Mouse (Mus musculus) hindbrain, embryonic 11.5 days (tissue): ENCODE data around the gene Gnb4. TPM values are rescaled to one million over a fixed set of nuclear protein-coding genes. Genes with fewer than 3 reads are reported as not detected.

Experiments
- ATAC-seq: fragments of 200-750 bp; cut with Nextera tagmentation; 2 replicates; pipeline ENCODE4 v1.8.0; 2017; ENCODE audit warnings: mild to moderate bottlenecking, moderate TSS enrichment, moderate library complexity; ENCODE audit not compliant: low FRiP score
- DNase-seq: peaks from one replicate; pipeline ENCODE4 v3.0.0-alpha.2; 2015; ENCODE audit warnings: low spot score
- H3K27ac ChIP-seq: fragments of 300-500 bp; sonication (generic); 2 replicates; pipeline ENCODE4 v1.5.1; 2014; ENCODE audit warnings: mild to moderate bottlenecking, low read depth, low read length
- H3K27me3 ChIP-seq: fragments of 300-500 bp; sonication (generic); 2 replicates; pipeline ENCODE4 v1.6.1; 2014; ENCODE audit warnings: mild to moderate bottlenecking, low read length, moderate library complexity, mixed read lengths; ENCODE audit not compliant: control insufficient read depth, insufficient read depth
- H3K36me3 ChIP-seq: fragments of 300-500 bp; sonication (generic); 2 replicates; pipeline ENCODE4 v1.6.1; 2014; ENCODE audit warnings: mild to moderate bottlenecking, low read length, moderate library complexity, mixed read lengths; ENCODE audit not compliant: control insufficient read depth, insufficient read depth
- H3K4me1 ChIP-seq: fragments of 300-500 bp; sonication (generic); replicated peaks from 2 replicates; pipeline ENCODE4 v1.6.1; 2014; ENCODE audit warnings: low read length, mixed read lengths; ENCODE audit not compliant: control insufficient read depth, insufficient read depth
- H3K4me2 ChIP-seq: fragments of 300-500 bp; sonication (generic); replicated peaks from 2 replicates; pipeline ENCODE4 v1.6.1; 2014; ENCODE audit warnings: mild to moderate bottlenecking, low read depth, low read length
- H3K4me3 ChIP-seq: fragments of 300-500 bp; sonication (generic); 2 replicates; pipeline ENCODE4 v1.5.1; 2014; ENCODE audit warnings: low read depth, low read length
- H3K9ac ChIP-seq: fragments of 300-500 bp; sonication (generic); 2 replicates; pipeline ENCODE4 v1.6.1; 2014; ENCODE audit warnings: low read depth, low read length
- H3K9me3 ChIP-seq: fragments of 300-500 bp; sonication (generic); 2 replicates; pipeline ENCODE4 v1.6.1; 2016; ENCODE audit warnings: low read length; ENCODE audit not compliant: control insufficient read depth
- WGBS: fragments of 180-500 bp; shearing (Covaris S2); extraction: QIAGEN DNeasy Blood & Tissue Kit; methylation state at CpG from one replicate; pipeline ENCODE4 v1.1.7; 2014; 5-methylcytosine and 5-hydroxymethylcytosine counted together
- polyA plus RNA-seq: library from polyadenylated mRNA; unstranded; fragments of >200 nt; fragmentation: Nextera tagmentation; extraction: Ambion mirVana; gene quantifications from 2 replicates; pipeline ENCODE4 v1.2.1, GENCODE M21; 2014

The Gnb4 gene
- polyA plus RNA-seq, 1 experiment from 2014 or later, result 56.2 TPM

DNA sequence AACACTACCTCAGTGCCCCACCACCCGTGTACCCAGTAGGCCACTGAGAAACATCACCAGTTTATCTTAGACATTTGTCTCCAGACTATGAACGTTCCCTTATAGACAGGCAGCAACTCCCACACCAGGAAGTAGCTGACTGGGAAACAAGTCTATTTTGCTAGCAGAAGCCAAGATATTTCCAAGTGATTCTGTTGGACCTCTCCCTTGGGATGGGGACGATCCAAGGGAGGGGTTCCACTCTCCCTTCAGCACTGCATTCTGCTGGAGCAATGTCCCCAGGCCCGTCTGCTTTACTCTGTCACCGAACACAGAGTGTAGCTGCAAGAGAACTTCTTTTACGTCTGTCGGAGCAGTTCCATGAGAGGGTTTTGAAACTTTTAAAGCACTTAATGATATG, 11.8 kb upstream of the Gnb4 start:
- H3K4me1 ChIP-seq, result no peaks in the 10 kb centered on the region
- no peak for ATAC-seq
- WGBS, result 86% methylated on average over 7 of the region's 7 CpGs
- no peak overlapping the region for H3K27ac ChIP-seq
- H3K9me3 ChIP-seq, result no peaks in the 10 kb centered on the region
- no peak overlapping the region for H3K4me3 ChIP-seq
- H3K27me3 ChIP-seq, result no peaks in the 10 kb centered on the region
- DNase-seq, result no peak
- H3K36me3 ChIP-seq, result no peaks in the 10 kb centered on the region
- no peak overlapping the region for H3K4me2 ChIP-seq
- no peak overlapping the region for H3K9ac ChIP-seq

DNA sequence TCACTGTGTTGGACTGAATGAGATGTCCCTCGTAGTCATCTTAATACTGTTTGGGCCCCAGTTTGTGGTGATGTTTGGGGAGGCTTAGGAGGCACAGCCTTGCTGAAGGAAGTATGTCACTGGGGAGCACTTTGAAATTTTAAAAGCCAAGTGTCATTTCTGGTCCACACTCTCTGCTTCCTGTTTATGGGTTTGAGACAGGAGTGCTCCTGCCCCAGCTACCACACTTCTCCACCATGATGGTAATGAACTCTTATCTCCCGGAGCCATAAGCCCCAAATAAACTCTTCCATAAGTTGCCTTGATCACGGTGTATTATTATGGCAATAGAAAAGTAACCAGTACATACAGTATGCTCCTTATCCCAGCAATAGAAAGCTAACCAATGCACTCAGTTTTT, 5.7 kb upstream of the Gnb4 start:
- Histone ChIP-seq H3K4me3 (no peak overlapping the region), H3K27ac (no peak overlapping the region), H3K4me1 (no peaks in the 10 kb centered on the region), H3K4me2 (no peak overlapping the region), H3K9ac (no peak overlapping the region), H3K9me3 (no peaks in the 10 kb centered on the region), H3K27me3 (no peaks in the 10 kb centered on the region), H3K36me3 (no peaks in the 10 kb centered on the region)
- ATAC-seq, result no peak
- DNase-seq, result no peak
- 91% methylated on average over 3 of the region's 3 CpGs for WGBS

DNA sequence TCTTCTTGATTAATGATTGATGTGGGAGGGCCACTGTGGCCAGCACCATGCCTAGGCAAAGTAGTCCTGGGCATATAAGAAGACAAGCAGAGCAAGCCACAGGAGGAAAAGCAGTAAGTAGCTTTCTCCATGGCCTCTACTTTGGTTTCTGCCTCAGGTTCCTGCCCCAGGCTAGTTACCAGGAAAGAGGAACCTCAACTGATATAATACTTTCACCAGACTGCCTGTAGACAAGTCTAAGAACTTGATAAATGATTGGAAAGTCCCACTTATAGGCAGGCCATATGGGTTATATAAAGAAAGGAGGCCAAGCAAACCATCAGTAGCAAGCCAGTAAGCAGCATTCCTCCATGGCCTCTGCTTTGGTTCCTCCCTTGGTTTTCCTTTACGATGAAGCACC, 5.3 kb upstream of the Gnb4 start:
- no peaks in the 10 kb centered on the region for H3K36me3 ChIP-seq
- H3K4me1 ChIP-seq, result no peaks in the 10 kb centered on the region
- no peaks in the 10 kb centered on the region for H3K27me3 ChIP-seq
- H3K27ac ChIP-seq, result no peak overlapping the region
- WGBS, result 88% methylated on average over 1 of the region's 1 CpGs
- H3K9ac ChIP-seq, result no peak overlapping the region
- H3K9me3 ChIP-seq, result no peaks in the 10 kb centered on the region
- no peak overlapping the region for H3K4me3 ChIP-seq
- no peak for ATAC-seq
- no peak for DNase-seq
- H3K4me2 ChIP-seq, result no peak overlapping the region

DNA sequence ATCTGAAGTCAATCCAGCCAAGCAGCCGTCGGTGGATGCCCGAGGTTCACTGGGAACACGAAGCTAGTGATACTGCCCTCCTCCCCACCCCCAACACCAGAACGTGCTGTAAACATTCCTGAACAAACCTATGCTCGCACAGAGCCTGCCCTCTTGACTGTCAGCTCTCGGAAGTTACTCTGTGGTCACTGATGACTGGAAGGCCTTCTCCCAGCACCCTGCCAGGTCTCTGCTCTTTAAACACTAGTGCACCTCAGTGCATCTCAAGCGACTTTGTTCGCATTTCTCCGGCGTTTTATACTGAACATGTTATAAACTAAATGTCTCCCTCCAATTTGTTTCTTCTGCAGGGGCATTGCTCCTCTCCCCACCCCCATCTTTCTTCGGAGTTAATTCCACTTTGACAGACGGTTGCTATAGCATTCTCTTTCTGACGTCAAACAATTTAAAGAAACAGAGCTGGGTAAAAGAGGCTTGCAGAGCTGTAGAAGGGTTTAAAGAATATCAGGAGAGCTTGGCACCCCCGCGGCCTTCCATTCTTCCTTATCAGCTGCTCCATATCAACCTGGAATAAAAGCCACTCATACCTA, 763 bp upstream of the Gnb4 start:
- Histone ChIP-seq H3K27me3 (no peaks in the 10 kb centered on the region), H3K9me3 (no peaks in the 10 kb centered on the region), H3K27ac (peak overlapping the region; percentile 24; the same call in 1 of the 2 replicates), H3K4me1 (no peaks in the 10 kb centered on the region), H3K36me3 (no peaks in the 10 kb centered on the region), H3K4me2 (peak overlapping the region; percentile 48), H3K9ac (peak overlapping the region; percentile 62), H3K4me3 (peak overlapping the region; percentile 47)
- WGBS, result 21% methylated on average over 16 of the region's 16 CpGs
- DNase-seq (peak; percentile 33), ATAC-seq (no peak; the same call in 1 of the 2 replicates)

DNA sequence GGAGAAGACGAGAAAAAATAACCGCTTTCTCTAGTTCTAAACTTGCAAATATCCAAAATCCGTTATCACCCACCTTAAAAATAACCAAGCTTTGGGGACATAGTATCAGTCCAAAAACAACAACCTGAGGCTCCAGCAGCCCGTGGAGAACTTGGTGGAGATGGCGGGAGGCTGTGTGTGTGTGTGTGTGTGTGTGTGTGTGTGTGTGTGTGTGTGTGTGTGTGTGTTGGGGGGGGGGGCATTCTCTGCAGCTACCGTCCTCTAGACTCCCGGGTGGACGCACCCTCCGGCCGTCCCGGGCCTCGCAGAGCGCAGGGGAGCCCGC, 417 bp downstream of the Gnb4 start:
- H3K36me3 ChIP-seq, result no peaks in the 10 kb centered on the region
- no peaks in the 10 kb centered on the region for H3K4me1 ChIP-seq
- H3K9ac ChIP-seq, result peak overlapping the region; percentile 62
- no peaks in the 10 kb centered on the region for H3K27me3 ChIP-seq
- DNase-seq (no peak), ATAC-seq (no peak)
- 12% methylated on average over 14 of the region's 14 CpGs for WGBS
- H3K9me3 ChIP-seq, result no peaks in the 10 kb centered on the region
- peak overlapping the region; percentile 48 for H3K4me2 ChIP-seq
- no peak overlapping the region for H3K27ac ChIP-seq
- H3K4me3 ChIP-seq, result peak overlapping the region; percentile 47

DNA sequence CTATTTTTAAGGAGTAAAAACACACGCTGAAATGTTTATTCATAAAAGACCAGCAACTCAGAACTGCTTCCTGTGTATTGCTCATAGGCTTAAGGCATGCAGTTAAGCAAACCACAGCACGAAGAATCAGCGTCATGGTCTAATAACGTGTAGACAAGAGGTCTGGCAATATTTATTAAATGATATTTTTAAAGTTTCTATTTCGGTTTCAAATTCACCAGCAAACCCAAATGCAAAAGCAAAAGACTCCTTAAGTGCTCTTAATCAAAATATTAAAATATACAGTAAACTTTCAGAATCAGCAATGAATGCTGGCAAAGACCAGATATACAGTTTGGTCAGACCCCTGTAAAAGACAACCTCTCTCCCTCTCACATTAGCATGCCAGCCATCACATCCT, 1.0 kb downstream of the Gnb4 start:
- Histone ChIP-seq H3K27me3 (no peaks in the 10 kb centered on the region), H3K27ac (no peak overlapping the region), H3K9ac (no peak overlapping the region), H3K4me3 (peak overlapping the region; percentile 47; the same call in 1 of the 2 replicates), H3K4me1 (no peaks in the 10 kb centered on the region), H3K36me3 (no peaks in the 10 kb centered on the region), H3K9me3 (no peaks in the 10 kb centered on the region), H3K4me2 (peak overlapping the region; percentile 48; the same call in 1 of the 2 replicates)
- no peak for ATAC-seq
- DNase-seq, result no peak
- 82% methylated on average over 5 of the region's 5 CpGs for WGBS

DNA sequence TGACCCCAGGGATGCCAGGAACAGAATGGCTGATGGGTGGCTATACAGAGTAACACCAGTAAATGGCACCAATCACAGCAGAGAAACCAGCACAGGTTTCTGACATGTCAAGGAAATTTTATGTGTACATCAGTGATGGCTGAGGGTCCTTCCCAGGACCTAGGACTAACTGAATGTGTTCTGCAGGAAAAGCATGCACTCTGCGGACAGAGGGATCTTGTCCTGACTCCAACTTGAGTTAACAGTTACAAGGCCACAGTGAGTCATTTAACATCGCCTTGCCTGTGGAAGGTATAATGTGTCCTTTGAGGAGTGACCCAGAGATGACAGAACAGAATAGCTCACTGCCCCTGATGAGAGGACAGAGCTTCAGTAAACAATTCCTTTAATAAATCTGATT, 1.6 kb downstream of the Gnb4 start:
- H3K4me2 ChIP-seq, result no peak overlapping the region
- no peak for ATAC-seq

DNA sequence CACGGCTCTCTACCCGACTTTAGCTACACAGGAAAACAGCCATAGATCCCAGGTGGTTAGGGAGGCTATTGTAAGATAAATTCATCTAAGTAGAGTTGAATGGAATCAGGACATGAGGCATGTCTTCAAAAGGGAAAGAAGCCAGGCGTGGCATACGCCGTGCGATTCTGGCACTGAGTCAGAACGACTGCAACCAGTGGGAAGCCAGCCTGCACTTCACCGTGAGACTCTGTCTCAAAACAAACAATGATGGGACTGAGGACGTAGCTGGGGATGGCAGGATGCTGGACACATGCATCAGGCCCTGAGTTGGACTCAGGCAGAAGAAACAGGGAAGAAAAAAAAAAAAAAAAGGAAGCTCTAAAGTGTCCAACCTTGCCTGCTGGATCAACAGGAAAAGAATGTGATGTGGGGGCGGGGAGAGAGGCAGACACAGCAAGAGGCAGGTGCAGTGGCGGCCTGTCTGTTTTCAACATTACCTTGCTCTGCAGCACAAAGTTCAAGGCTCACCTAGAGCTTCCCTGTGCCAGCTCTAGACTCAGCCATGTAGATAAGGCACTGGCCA, 4.7 kb downstream of the Gnb4 start:
- H3K9me3 ChIP-seq, result no peaks in the 10 kb centered on the region
- WGBS, result 90% methylated on average over 11 of the region's 11 CpGs
- H3K4me3 ChIP-seq, result no peak overlapping the region
- H3K27me3 ChIP-seq, result no peaks in the 10 kb centered on the region
- no peak overlapping the region for H3K9ac ChIP-seq
- ATAC-seq (no peak), DNase-seq (no peak)
- no peaks in the 10 kb centered on the region for H3K36me3 ChIP-seq
- no peak overlapping the region for H3K4me2 ChIP-seq
- no peaks in the 10 kb centered on the region for H3K4me1 ChIP-seq
- H3K27ac ChIP-seq, result no peak overlapping the region

More for the DNA sequence above, 1.6 kb downstream of the Gnb4 start:
- Histone ChIP-seq H3K36me3 (no peaks in the 10 kb centered on the region), H3K27me3 (no peaks in the 10 kb centered on the region), H3K4me1 (no peaks in the 10 kb centered on the region), H3K4me3 (no peak overlapping the region), H3K9me3 (no peaks in the 10 kb centered on the region), H3K27ac (no peak overlapping the region), H3K9ac (no peak overlapping the region)
- DNase-seq, result no peak
- WGBS, result 89% methylated on average over 2 of the region's 2 CpGs

DNA sequence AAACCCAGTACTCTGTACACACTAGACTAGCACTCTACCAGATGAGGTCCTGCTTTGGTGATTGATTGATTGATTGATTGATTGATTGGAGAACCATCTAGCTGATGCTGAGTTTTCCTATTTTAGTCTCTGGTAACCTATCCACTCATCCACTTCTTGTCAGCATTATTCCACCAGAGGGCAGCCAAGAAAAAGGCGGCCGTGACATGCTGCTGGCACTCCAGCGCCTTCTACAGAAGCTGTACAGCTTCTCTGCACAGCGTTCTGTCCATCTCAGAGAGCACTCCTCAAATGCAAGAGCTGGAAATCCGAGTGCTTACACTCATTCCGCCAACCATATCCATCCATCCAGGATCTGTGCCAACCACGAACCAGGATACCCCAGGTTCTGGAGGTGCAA, 5.8 kb downstream of the Gnb4 start:
- no peak overlapping the region for H3K9ac ChIP-seq
- no peak overlapping the region for H3K4me3 ChIP-seq
- H3K36me3 ChIP-seq, result no peaks in the 10 kb centered on the region
- no peak overlapping the region for H3K4me2 ChIP-seq
- DNase-seq (peak; percentile 55), ATAC-seq (peak; percentile 36)
- no peak overlapping the region for H3K27ac ChIP-seq
- no peaks in the 10 kb centered on the region for H3K27me3 ChIP-seq
- H3K4me1 ChIP-seq, result no peaks in the 10 kb centered on the region
- 37% methylated on average over 7 of the region's 7 CpGs for WGBS
- H3K9me3 ChIP-seq, result no peaks in the 10 kb centered on the region
